Mouse (Mus musculus) hindbrain, embryonic 10.5 days (tissue): ENCODE data around the gene Lonp1. TPM values are rescaled to one million over a fixed set of nuclear protein-coding genes. Genes with fewer than 3 reads are reported as not detected.

Source experiments
- DNase-seq: peaks from one replicate; pipeline ENCODE4 v3.0.0-alpha.2; 2017; ENCODE audit warnings: low spot score
- H3K27ac ChIP-seq: fragments of 300-500 bp; sonication (generic); 2 replicates; pipeline ENCODE4 v1.5.1; 2016; ENCODE audit warnings: mild to moderate bottlenecking, moderate library complexity
- H3K27me3 ChIP-seq: fragments of 300-500 bp; sonication (generic); 2 replicates; pipeline ENCODE4 v1.6.1; 2016; ENCODE audit warnings: mild to moderate bottlenecking; ENCODE audit not compliant: poor library complexity, insufficient read depth, severe bottlenecking
- H3K36me3 ChIP-seq: fragments of 300-500 bp; sonication (generic); 2 replicates; pipeline ENCODE4 v1.6.1; 2016; ENCODE audit warnings: mild to moderate bottlenecking, moderate library complexity
- H3K4me1 ChIP-seq: fragments of 300-500 bp; sonication (generic); replicated peaks from 2 replicates; pipeline ENCODE4 v1.6.1; 2016; ENCODE audit warnings: mild to moderate bottlenecking
- H3K4me3 ChIP-seq: fragments of 300-500 bp; sonication (generic); 2 replicates; pipeline ENCODE4 v1.5.1; 2016; ENCODE audit warnings: mild to moderate bottlenecking, moderate library complexity
- H3K9me3 ChIP-seq: fragments of 300-500 bp; sonication (generic); 2 replicates; pipeline ENCODE4 v1.6.1; 2016; ENCODE audit warnings: mild to moderate bottlenecking, moderate library complexity
- WGBS: fragments of 180-500 bp; shearing (Covaris S2); methylation state at CpG from one replicate; pipeline ENCODE4 v1.1.7; 2016; 5-methylcytosine and 5-hydroxymethylcytosine counted together
- polyA plus RNA-seq: library from polyadenylated mRNA; unstranded; fragments of >200 nt; fragmentation: Nextera tagmentation; extraction: Ambion mirVana; gene quantifications from 2 replicates; pipeline ENCODE4 v1.2.1, GENCODE M21; 2016

Gene Lonp1
- polyA plus RNA-seq, 1 experiment from 2014 or later = 52.9 TPM

DNA sequence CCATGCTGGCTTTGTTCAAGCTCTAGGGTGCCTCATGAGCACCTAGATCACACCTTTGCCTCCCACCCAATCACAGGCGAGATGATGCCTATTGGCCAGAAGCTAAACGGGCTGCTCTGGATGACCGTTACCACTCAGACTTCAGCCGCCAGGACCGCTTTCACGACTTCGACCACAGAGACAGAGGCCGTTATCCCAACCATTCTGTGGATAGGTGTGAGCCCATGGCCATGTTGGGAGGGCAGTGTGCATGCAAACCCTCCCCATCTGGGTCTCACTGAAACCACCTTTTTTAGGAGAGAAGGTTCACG is 22.7 kb downstream of the Lonp1 start:
- Histone ChIP-seq H3K4me1 (peaks cover 12% of the 10 kb centered on the region), H3K27me3 (no peaks in the 10 kb centered on the region), H3K4me3 (no peak overlapping the region), H3K36me3 (peaks cover 90% of the 10 kb centered on the region), H3K27ac (no peak overlapping the region), H3K9me3 (no peaks in the 10 kb centered on the region)
- no peak for DNase-seq
- 91% methylated on average over 9 of the region's 9 CpGs for WGBS

DNA sequence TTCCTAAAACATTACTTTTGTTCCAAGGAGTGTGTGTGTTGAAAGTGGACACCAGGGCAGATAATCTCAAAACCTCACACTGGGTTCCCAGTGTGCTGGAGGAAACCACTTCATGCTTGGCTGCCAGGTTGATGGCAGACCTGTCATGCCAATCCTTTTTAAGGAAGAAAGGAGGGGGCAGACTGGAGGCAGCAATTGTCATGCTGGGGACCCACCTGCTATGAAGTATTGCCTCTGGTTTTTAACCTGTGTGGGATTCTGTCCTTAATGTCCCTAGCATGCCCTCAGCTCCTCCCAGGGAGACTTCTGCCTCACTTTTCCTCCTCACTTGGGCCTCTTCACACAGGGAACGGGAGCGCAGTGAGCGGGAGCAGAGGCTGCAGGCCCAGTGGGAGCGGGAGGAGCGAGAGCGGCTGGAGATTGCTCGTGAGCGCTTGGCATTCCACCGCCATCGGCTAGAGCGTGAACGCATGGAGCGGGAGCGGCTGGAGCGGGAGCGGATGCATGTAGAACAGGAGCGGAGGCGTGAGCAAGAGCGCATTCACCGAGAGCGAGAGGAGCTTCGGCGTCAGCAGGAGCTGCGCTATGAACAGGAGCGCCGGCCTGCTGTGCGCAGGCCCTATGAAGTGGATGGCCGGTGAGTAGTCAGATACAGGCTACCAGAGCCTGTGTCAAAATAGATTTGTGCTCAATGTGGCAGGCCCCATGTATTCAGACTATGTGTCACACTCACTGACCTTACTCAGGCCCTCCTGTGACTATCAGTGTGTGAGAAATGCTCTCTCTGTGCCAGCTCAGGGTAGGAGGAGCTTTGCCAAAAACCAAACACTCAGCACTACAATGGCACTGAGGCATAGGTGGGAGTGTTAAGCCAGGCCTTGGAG is 23.3 kb downstream of the Lonp1 start:
- DNase-seq = no peak
- no peak overlapping the region for H3K4me3 ChIP-seq

DNA sequence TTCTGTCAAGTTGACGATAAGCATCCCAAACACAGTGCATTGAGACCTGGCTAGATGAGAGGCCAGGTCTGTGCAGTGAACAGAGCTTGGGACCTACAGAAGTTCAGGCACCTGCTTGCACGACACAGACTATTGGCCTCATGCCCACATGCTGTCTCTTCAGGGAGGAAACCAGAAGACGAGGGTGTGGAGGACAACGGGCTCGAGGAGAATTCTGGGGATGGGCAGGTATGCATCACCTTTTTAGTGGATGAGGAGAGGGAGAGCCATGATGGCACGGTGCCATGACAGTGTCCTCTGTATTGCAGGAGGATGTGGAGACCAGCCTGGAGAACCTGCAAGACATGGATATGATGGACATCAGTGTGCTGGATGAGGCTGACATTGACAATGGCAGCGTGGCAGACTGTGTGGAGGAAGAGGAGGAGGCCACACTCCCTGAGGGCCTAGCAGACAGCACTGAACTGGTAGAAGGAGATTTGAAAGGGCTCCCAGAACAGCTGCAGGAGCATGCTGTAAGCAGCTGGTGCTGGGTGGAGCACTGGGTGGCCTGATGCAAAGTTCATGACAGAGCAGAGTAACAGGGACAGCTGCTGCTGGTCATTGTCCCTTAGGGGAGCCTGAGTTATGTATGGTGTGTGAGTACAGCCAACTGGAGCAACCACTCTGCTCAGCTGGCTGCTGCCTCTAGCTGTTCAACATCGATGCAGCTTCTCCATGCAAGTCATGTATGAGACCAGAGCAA is 33.0 kb downstream of the Lonp1 start:
- H3K9me3 ChIP-seq = no peaks in the 10 kb centered on the region
- peaks cover 96% of the 10 kb centered on the region for H3K36me3 ChIP-seq
- no peak for DNase-seq
- no peak overlapping the region for H3K4me3 ChIP-seq
- no peaks in the 10 kb centered on the region for H3K27me3 ChIP-seq
- H3K27ac ChIP-seq = no peak overlapping the region
- 0 out of 2 replicates have a peak, but pooled peaks cover 2% of the 10 kb centered on the region for H3K4me1 ChIP-seq
- WGBS = 95% methylated on average over 8 of the region's 8 CpGs

More for the DNA sequence above, 23.3 kb downstream of the Lonp1 start:
- Histone ChIP-seq H3K4me1 (peaks cover 6% of the 10 kb centered on the region), H3K9me3 (no peaks in the 10 kb centered on the region), H3K36me3 (peaks cover 90% of the 10 kb centered on the region), H3K27me3 (no peaks in the 10 kb centered on the region), H3K27ac (no peak overlapping the region)
- WGBS = 96% methylated on average over 28 of the region's 28 CpGs

DNA sequence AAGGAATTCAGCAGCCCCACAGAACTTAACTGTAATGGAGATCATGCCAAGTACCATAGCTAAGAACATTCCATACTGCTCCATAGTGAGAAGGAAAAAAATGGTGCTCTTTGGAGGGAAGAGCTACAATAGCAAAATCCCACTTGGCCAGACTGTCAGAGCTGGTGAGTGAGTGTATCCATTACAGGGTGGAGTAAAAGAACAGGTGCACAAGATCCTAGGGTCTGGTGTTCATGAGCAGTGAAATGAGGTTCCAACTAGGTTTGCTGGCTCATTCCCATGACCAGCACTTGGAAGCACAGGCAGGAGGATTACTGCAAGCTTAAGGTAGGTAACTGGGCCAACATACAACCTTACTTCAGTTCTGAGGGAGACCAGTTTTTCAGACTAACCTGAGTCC is 34.1 kb downstream of the Lonp1 start:
- Histone ChIP-seq H3K36me3 (peaks cover 100% of the 10 kb centered on the region), H3K27ac (no peak overlapping the region), H3K4me1 (peaks cover 8% of the 10 kb centered on the region), H3K4me3 (no peak overlapping the region), H3K27me3 (no peaks in the 10 kb centered on the region), H3K9me3 (no peaks in the 10 kb centered on the region)
- no peak for DNase-seq

DNA sequence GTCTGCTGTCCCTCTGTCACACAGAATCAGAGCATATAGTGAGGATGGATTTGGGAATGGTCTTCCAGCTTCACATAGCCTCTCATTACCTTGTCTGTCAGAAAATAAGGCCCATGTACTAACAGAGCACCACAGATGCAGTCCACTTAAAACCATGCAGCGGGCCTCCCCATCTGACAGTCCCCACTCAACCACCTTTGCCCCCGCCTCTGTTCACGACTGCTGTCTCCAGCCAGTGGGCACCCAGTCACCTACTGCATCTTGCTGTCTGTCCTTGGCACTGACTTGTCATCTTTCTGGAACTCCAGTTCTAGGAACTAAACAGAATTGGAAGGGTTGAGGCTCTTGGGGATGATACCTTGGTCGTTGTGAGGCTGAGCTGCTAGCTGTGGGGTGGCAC is 37.8 kb downstream of the Lonp1 start:
- DNase-seq = no peak
- no peak overlapping the region for H3K27ac ChIP-seq
- H3K4me3 ChIP-seq = no peak overlapping the region
- H3K36me3 ChIP-seq = peaks cover 81% of the 10 kb centered on the region
- 93% methylated on average over 4 of the region's 4 CpGs for WGBS
- no peaks in the 10 kb centered on the region for H3K27me3 ChIP-seq
- peaks cover 26% of the 10 kb centered on the region for H3K4me1 ChIP-seq
- no peaks in the 10 kb centered on the region for H3K9me3 ChIP-seq

DNA sequence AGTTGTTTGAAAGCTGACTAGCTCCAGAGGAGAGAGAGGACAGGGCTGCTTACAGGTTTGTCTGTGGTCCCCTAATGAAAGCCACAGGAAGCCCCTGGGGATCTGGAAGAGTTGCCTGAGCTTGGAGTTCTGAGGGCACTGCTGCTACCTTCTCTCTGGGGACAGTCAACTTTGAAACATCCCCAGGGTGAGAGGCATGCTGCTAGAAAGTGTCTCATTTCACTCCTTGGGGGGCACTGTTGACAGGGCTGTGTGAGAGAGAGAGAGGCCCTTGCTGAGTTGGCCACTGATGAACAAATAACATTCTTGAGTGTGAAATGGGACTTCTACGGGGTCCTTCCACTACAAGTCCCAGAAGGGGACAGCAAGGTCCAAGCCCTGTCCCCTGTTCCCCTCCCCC is 38.9 kb downstream of the Lonp1 start:
- no peak overlapping the region for H3K4me3 ChIP-seq
- 88% methylated on average over 1 of the region's 1 CpGs for WGBS

DNA sequence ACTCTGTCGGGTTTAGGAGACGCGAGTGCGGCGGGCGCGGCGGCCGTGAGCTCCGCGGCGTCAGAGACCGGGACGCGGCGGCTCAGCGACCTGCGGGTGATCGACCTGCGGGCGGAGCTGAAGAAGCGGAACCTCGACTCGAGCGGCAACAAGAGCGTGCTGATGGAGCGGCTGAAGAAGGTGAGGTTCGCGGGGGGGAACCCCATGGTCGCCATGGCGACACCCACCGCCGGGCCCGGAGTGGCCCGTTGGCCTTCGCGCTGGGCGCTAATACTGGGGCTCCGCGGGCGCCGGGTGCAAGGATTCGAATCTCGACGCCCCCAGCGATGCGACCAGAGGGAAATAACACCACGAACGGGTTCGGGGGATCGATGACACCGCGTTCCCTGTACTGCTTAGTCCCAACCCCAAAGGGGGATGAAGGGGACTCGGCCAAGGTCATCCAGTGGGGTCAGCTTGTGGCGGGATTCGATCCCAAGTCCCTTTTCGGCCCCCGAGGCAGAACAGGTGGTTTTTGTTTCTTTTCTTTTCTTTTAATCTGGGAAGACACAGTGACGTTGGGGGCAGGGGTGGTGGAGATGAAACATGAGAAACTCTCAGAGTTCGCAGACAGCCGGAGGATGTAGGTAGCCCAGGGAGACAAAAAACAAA is 41.4 kb downstream of the Lonp1 start:
- H3K36me3 ChIP-seq = peaks cover 73% of the 10 kb centered on the region
- under 1% methylated on average over 61 of the region's 61 CpGs for WGBS
- H3K4me1 ChIP-seq = peaks cover 53% of the 10 kb centered on the region

More for the DNA sequence above, 38.9 kb downstream of the Lonp1 start:
- DNase-seq = no peak
- Histone ChIP-seq H3K27me3 (no peaks in the 10 kb centered on the region), H3K27ac (no peak overlapping the region), H3K9me3 (no peaks in the 10 kb centered on the region), H3K36me3 (peaks cover 73% of the 10 kb centered on the region), H3K4me1 (peaks cover 37% of the 10 kb centered on the region)

DNA sequence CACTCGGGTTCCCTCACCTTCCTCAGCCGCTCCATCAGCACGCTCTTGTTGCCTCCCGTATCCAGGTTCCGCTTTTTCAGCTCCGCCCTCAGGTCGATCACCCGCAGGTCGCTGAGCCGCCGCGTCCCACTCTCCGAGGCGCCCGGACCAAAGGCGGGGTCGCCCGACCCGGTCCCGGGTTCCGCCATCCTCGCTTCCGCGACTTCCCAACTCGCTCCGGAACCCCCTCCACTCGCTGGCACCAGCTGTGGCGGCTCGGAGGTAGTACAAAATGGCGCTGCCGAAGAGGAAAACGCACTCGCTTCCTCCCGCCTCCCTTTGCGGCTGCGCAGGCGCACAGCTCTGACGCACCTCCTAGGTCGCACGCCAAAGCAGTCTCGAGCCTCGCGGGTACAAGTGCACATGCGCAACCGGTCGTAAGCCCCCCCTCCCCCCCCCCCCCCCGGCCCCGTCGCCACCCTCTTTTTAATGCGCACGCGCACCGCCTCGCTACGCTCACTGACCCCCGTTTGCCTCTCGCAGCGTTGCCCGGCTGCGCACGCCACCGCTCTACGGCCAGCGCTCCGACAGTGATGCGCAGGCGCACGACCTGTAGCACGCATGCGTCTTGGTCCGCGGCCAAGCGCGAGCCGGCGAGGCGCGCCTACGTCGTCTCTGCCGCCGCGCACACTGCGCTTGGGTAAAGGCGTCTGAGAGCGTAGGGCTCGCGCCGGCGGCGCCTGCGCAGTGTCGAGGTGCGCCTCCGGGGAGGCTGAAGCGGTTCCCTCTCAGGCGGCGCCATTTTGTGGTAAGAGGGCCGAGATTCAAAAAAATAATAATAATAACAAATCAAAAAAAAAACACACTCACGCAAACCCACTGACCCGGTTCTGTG is 42.2 kb downstream of the Lonp1 start, which contains the start of the genes Safb2 and Safb:
Gene Safb2 (minus strand): TSS at position 329 of the 874 bp plus-strand sequence.
Gene Safb (plus strand): TSS at position 569 of the 874 bp plus-strand sequence.
- Histone ChIP-seq H3K4me3 (peak within 1 kb of the TSS; percentile 91), H3K36me3 (peaks cover 73% of the 10 kb centered on the region), H3K27ac (peak within 1 kb of the TSS; percentile 97), H3K27me3 (no peaks in the 10 kb centered on the region), H3K4me1 (peaks cover 51% of the 10 kb centered on the region), H3K9me3 (no peaks in the 10 kb centered on the region)
- peak; percentile 100 for DNase-seq
- WGBS = under 1% methylated on average over 101 of the region's 101 CpGs

More for the DNA sequence above, 41.4 kb downstream of the Lonp1 start:
- peak overlapping the region; percentile 97 for H3K27ac ChIP-seq
- no peak for DNase-seq
- no peaks in the 10 kb centered on the region for H3K9me3 ChIP-seq
- no peaks in the 10 kb centered on the region for H3K27me3 ChIP-seq
- H3K4me3 ChIP-seq = peak overlapping the region; percentile 91

DNA sequence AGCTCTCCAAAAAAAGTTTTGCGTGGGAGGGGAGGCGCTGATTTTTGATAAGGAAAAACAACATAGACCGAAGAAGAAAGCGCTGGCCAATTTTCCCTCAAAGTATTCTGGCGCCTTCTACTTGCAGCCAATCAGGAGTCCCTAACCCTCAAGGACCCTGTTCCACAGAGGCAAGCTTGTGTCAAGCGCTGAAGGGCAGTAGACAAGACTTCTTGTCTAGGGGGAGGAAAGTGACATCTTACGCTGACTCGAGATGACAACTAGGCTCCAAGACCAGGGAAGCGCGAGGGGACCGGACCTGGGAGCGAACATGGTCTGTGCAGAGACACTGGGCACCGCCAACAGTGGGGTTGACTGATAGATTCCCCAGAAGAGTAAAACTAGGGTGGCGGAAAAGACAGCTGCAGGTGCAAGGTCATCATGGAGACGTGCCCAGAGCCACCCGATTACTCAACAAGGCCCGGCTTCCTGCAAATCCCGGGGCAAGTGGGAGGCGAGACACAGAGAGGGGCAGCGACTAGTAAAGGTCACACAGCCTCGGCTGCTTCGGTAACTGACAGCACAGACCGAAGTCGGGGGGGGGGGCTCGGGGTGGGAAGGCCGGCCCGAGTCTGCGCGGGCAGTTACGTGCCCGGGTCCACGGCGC is 43.0 kb downstream of the Lonp1 start:
- peaks cover 51% of the 10 kb centered on the region for H3K4me1 ChIP-seq

DNA sequence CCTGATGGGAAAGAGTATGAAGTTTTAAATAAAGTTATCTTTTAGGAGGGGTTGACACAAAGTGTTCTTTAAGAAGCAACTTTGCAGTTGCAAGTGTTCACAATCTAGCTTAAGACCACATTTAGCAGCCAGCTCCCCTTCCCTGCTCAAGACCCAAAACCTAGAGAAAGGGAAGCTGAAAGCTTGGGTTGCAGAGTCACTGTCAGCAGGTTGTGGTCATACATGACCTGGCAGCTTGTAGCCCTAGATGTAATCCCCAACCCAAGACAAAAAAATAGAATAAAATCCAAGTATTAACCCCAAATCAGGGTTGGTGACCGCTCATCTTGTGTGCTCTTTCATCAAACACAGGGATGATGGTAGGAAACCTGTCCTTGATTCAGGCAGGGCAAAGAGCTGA is 43.6 kb downstream of the Lonp1 start:
- Histone ChIP-seq H3K4me3 (peak overlapping the region; percentile 91), H3K27me3 (no peaks in the 10 kb centered on the region), H3K9me3 (no peaks in the 10 kb centered on the region), H3K27ac (peak overlapping the region; percentile 97), H3K4me1 (peaks cover 50% of the 10 kb centered on the region), H3K36me3 (peaks cover 73% of the 10 kb centered on the region)
- WGBS = 80% methylated on average over 1 of the region's 1 CpGs
- no peak for DNase-seq

More for the DNA sequence above, 43.0 kb downstream of the Lonp1 start:
- no peak for DNase-seq
- Histone ChIP-seq H3K36me3 (peaks cover 73% of the 10 kb centered on the region), H3K4me3 (peak overlapping the region; percentile 91), H3K9me3 (no peaks in the 10 kb centered on the region), H3K27ac (peak overlapping the region; percentile 97), H3K27me3 (no peaks in the 10 kb centered on the region)
- 5% methylated on average over 33 of the region's 33 CpGs for WGBS

DNA sequence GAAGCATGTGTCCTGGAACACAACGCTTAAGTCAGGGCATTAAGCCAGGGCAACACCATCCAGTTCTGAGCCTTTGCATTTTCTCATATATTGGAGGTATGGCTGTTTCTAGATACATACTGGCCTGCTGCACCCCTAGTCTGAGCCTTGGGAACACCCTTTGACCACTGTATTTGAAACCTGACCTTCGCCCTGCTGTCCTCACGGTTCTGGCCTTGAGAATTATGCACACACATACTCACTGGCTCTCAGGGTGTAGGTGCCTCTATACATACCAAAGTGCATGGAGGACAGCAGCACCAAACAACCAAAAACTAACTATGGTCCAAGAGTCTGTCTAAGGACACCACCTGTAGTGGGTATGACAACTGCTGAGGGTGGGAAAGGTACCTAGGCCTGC is 53.7 kb downstream of the Lonp1 start:
- DNase-seq = no peak
- Histone ChIP-seq H3K9me3 (no peaks in the 10 kb centered on the region), H3K4me3 (no peak overlapping the region), H3K4me1 (no peaks in the 10 kb centered on the region), H3K36me3 (peaks cover 96% of the 10 kb centered on the region), H3K27ac (no peak overlapping the region), H3K27me3 (no peaks in the 10 kb centered on the region)
- 94% methylated on average over 3 of the region's 3 CpGs for WGBS

DNA sequence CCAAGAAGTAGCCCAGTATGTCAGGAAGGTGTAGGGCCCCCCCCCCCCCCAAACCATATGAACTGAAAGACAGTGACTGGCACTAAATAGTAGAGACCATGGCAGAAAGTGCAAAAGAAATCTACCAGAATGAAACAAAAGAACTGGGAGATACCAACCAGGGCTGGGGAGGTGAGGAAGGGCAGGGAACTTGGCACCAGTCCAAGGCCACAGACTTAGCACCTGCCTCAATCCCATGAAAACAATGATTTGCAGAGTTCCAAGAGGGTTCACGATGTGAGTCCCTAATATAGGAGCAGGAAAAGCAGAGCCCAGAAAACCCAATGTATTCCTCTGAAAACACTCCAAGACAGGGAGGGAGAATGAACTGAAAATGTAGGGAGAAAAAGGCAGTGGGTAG is 54.5 kb downstream of the Lonp1 start:
- H3K9me3 ChIP-seq = no peaks in the 10 kb centered on the region
- peaks cover 96% of the 10 kb centered on the region for H3K36me3 ChIP-seq
- no peak for DNase-seq
- no peak overlapping the region for H3K4me3 ChIP-seq
- 91% methylated on average over 1 of the region's 1 CpGs for WGBS
- H3K27ac ChIP-seq = no peak overlapping the region
- H3K27me3 ChIP-seq = no peaks in the 10 kb centered on the region
- no peaks in the 10 kb centered on the region for H3K4me1 ChIP-seq
